In genomic region chr6:90778841-90779240, GRCm38 (mm10) we compare ENCODE assay signal across 20 mouse cellular contexts.
DNase-seq lines count a peak whose midpoint lies in the region; ATAC-seq and TF ChIP-seq lines count a peak whose summit lies in the region.
"Had no signal": no experiment of that assay in that cellular context is flagged by ENCODE, and none has a peak within 500 bp of the region (broad histone marks: within the 10 kb centered on the region; RNA-seq: fewer than 3 reads in every experiment).

No protein-coding gene starts in this region.

- H3K4me3 ChIP-seq in midbrain, embryonic 11.5 days (ENCODE audit: low read depth, low read length) = no peak overlapping the region
- H3K4me3 ChIP-seq in midbrain, postnatal 0 days (ENCODE audit: low read depth, low read length) = no peak overlapping the region
- 0 out of 2 replicates have a peak overlapping the region, but pooled peaks have one; percentile 9 for H3K4me3 ChIP-seq in forebrain, embryonic 13.5 days
- no peak overlapping the region for H3K4me3 ChIP-seq in hindbrain, embryonic 14.5 days (replicated peaks; ENCODE audit: low read length)
- H3K4me3 ChIP-seq in midbrain, embryonic 16.5 days (ENCODE audit: low read depth, low read length) = no peak overlapping the region
- H3K4me3 ChIP-seq: gastrocnemius, adult 2 months; limb, embryonic 12.5 days; liver, embryonic 12.5 days had no signal

- WGBS in midbrain, embryonic 11.5 days = 85% methylated on average over 6 of the region's 6 CpGs
- 58% methylated on average over 6 of the region's 6 CpGs for WGBS in midbrain, postnatal 0 days
- WGBS in forebrain, embryonic 13.5 days = 26% methylated on average over 6 of the region's 6 CpGs
- 46% methylated on average over 6 of the region's 6 CpGs for WGBS in hindbrain, embryonic 14.5 days
- WGBS in midbrain, embryonic 16.5 days = 57% methylated on average over 6 of the region's 6 CpGs

- no peak for TF ChIP-seq CTCF in midbrain, postnatal 0 days (IDR thresholded peaks at IDR 0.05)

- H3K4me2 ChIP-seq in midbrain, embryonic 11.5 days = no peak overlapping the region
- no peak overlapping the region for H3K4me2 ChIP-seq in midbrain, postnatal 0 days (ENCODE audit: low read depth, low read length, poor library complexity, severe bottlenecking)
- H3K4me2 ChIP-seq in forebrain, embryonic 13.5 days = peak overlapping the region; percentile 65
- peak overlapping the region; percentile 49 for H3K4me2 ChIP-seq in hindbrain, embryonic 14.5 days (replicated peaks)
- peak overlapping the region; percentile 54 for H3K4me2 ChIP-seq in midbrain, embryonic 16.5 days (ENCODE audit: low read length)
- H3K4me2 ChIP-seq: heart, embryonic 11.5 days; limb, embryonic 12.5 days; liver, embryonic 12.5 days had no signal

- H3K27me3 ChIP-seq in midbrain, embryonic 11.5 days (ENCODE audit: control insufficient read depth, insufficient read depth, low read length) = no peaks in the 10 kb centered on the region
- no peaks in the 10 kb centered on the region for H3K27me3 ChIP-seq in midbrain, postnatal 0 days (ENCODE audit: insufficient read depth, low read length)
- no peaks in the 10 kb centered on the region for H3K27me3 ChIP-seq in forebrain, embryonic 13.5 days
- H3K27me3 ChIP-seq in hindbrain, embryonic 14.5 days (ENCODE audit: control insufficient read depth, insufficient read depth, low read length) = no peaks in the 10 kb centered on the region
- no peaks in the 10 kb centered on the region for H3K27me3 ChIP-seq in midbrain, embryonic 16.5 days (ENCODE audit: control insufficient read depth, insufficient read depth, low read depth, low read length)
- H3K27me3 ChIP-seq: limb, embryonic 12.5 days had no signal

- no peak for DNase-seq in midbrain, embryonic 11.5 days (ENCODE audit: low spot score, missing footprints)
- no peak for DNase-seq in midbrain, postnatal 0 days (ENCODE audit: low spot score)
- peak; percentile 32 for DNase-seq in hindbrain, embryonic 14.5 days (ENCODE audit: low spot score)
- DNase-seq in kidney, adult 11 months = no peak
- no peak for DNase-seq in lung, postnatal 36 days
- no peak for DNase-seq in cerebellum, postnatal 36 days
- DNase-seq: adrenal gland, adult 2 months; B cell, adult 2 months; cerebellum, adult 9-11 months; gastrocnemius, adult 2 months; heart, postnatal 10 days; kidney, adult 9 months; lung, adult 2 months; spleen, adult 18-20 months; thymus, postnatal 36 days had no signal

- peaks cover 44% of the 10 kb centered on the region for H3K4me1 ChIP-seq in midbrain, embryonic 11.5 days (ENCODE audit: control insufficient read depth, insufficient read depth, low read length)
- H3K4me1 ChIP-seq in midbrain, postnatal 0 days (ENCODE audit: insufficient read depth, low read length) = peaks cover 19% of the 10 kb centered on the region
- H3K4me1 ChIP-seq in forebrain, embryonic 13.5 days = peaks cover 60% of the 10 kb centered on the region
- peaks cover 61% of the 10 kb centered on the region for H3K4me1 ChIP-seq in hindbrain, embryonic 14.5 days (replicated peaks; ENCODE audit: control insufficient read depth, insufficient read depth, low read length)
- peaks cover 51% of the 10 kb centered on the region for H3K4me1 ChIP-seq in midbrain, embryonic 16.5 days (ENCODE audit: control insufficient read depth, insufficient read depth, low read length)

- H3K9ac ChIP-seq in midbrain, embryonic 11.5 days (ENCODE audit: low read length) = 0 out of 2 replicates have a peak overlapping the region, but pooled peaks have one; percentile 20
- no peak overlapping the region for H3K9ac ChIP-seq in midbrain, postnatal 0 days (replicated peaks; ENCODE audit: low read length, poor library complexity, severe bottlenecking)
- no peak overlapping the region for H3K9ac ChIP-seq in forebrain, embryonic 13.5 days
- H3K9ac ChIP-seq in hindbrain, embryonic 14.5 days = no peak overlapping the region
- H3K9ac ChIP-seq in midbrain, embryonic 16.5 days (ENCODE audit: low read depth, low read length) = no peak overlapping the region
- H3K9ac ChIP-seq: limb, embryonic 12.5 days; liver, embryonic 12.5 days had no signal

- no peak for ATAC-seq in midbrain, embryonic 11.5 days (ENCODE audit: low FRiP score)
- no peak for ATAC-seq in midbrain, postnatal 0 days (ENCODE audit: low FRiP score)
- no peak for ATAC-seq in forebrain, embryonic 13.5 days
- ATAC-seq in hindbrain, embryonic 14.5 days (ENCODE audit: low FRiP score) = no peak
- no peak for ATAC-seq in midbrain, embryonic 16.5 days
- ATAC-seq: liver, embryonic 12.5 days had no signal

- no peaks in the 10 kb centered on the region for H3K9me3 ChIP-seq in midbrain, embryonic 11.5 days (ENCODE audit: control insufficient read depth, low read length)
- no peaks in the 10 kb centered on the region for H3K9me3 ChIP-seq in midbrain, postnatal 0 days (ENCODE audit: low read length)
- H3K9me3 ChIP-seq in forebrain, embryonic 13.5 days (replicated peaks) = no peaks in the 10 kb centered on the region
- no peaks in the 10 kb centered on the region for H3K9me3 ChIP-seq in hindbrain, embryonic 14.5 days (ENCODE audit: control insufficient read depth, low read length)
- H3K9me3 ChIP-seq in midbrain, embryonic 16.5 days (replicated peaks; ENCODE audit: control insufficient read depth, low read length, poor library complexity, severe bottlenecking) = no peaks in the 10 kb centered on the region
- H3K9me3 ChIP-seq: limb, embryonic 12.5 days; liver, embryonic 12.5 days had no signal

- no peak overlapping the region for H3K27ac ChIP-seq in midbrain, embryonic 11.5 days (ENCODE audit: low read depth, low read length)
- H3K27ac ChIP-seq in midbrain, postnatal 0 days (ENCODE audit: low read depth, low read length) = no peak overlapping the region
- H3K27ac ChIP-seq in forebrain, embryonic 13.5 days = no peak overlapping the region
- H3K27ac ChIP-seq in hindbrain, embryonic 14.5 days = 0 out of 2 replicates have a peak overlapping the region, but pooled peaks have one; percentile 14
- no peak overlapping the region; the same call in 1 of the 2 replicates for H3K27ac ChIP-seq in midbrain, embryonic 16.5 days (ENCODE audit: low read length)
- H3K27ac ChIP-seq: gastrocnemius, adult 2 months; limb, embryonic 12.5 days; liver, embryonic 12.5 days had no signal

- H3K36me3 ChIP-seq in midbrain, embryonic 11.5 days (ENCODE audit: control insufficient read depth, insufficient read depth, low read length) = no peaks in the 10 kb centered on the region
- no peaks in the 10 kb centered on the region for H3K36me3 ChIP-seq in midbrain, postnatal 0 days (ENCODE audit: insufficient read depth, low read length)
- H3K36me3 ChIP-seq in forebrain, embryonic 13.5 days (ENCODE audit: poor library complexity, severe bottlenecking) = peaks cover 11% of the 10 kb centered on the region; the same call in 1 of the 2 replicates
- H3K36me3 ChIP-seq in hindbrain, embryonic 14.5 days (replicated peaks; ENCODE audit: control insufficient read depth, insufficient read depth) = no peaks in the 10 kb centered on the region
- no peaks in the 10 kb centered on the region for H3K36me3 ChIP-seq in midbrain, embryonic 16.5 days (ENCODE audit: control insufficient read depth, insufficient read depth, low read length)
- H3K36me3 ChIP-seq: limb, embryonic 12.5 days; liver, embryonic 12.5 days had no signal

Comparison
In these comparisons a context has a peak if more than half of its experiments do, and no peak if none do; other contexts are left out.
1. H3K4me2 ChIP-seq: peak in forebrain, embryonic 13.5 days (single experiment), hindbrain, embryonic 14.5 days (single experiment) and midbrain, embryonic 16.5 days (single experiment); none in midbrain, embryonic 11.5 days (single experiment) and midbrain, postnatal 0 days (single experiment).